Mouse (Mus musculus) adrenal gland, adult 2 months (tissue): ENCODE results near the gene Wfdc6a. TPM values are rescaled to one million over a fixed set of nuclear protein-coding genes. Genes with fewer than 3 reads are reported as not detected.

Experiments
- DNase-seq: peaks from one replicate; pipeline ENCODE4 v3.0.0; 2021
- polyA plus RNA-seq: library from polyadenylated mRNA; depleted of rRNA; stranded (reverse); fragments of >200 nt; gene quantifications from 2 replicates; pipeline ENCODE4 v1.2.3, GENCODE M21; 2012; rRNA removed
- total RNA-seq, 2 experiments: library from RNA; stranded (reverse); gene quantifications; 2 replicates each; pipeline ENCODE4 v1.2.3; 2021

Gene Wfdc6a
- total and polyA plus RNA-seq, 3 experiments: 0.52 to 0.62 TPM; not detected in 1

DNA sequence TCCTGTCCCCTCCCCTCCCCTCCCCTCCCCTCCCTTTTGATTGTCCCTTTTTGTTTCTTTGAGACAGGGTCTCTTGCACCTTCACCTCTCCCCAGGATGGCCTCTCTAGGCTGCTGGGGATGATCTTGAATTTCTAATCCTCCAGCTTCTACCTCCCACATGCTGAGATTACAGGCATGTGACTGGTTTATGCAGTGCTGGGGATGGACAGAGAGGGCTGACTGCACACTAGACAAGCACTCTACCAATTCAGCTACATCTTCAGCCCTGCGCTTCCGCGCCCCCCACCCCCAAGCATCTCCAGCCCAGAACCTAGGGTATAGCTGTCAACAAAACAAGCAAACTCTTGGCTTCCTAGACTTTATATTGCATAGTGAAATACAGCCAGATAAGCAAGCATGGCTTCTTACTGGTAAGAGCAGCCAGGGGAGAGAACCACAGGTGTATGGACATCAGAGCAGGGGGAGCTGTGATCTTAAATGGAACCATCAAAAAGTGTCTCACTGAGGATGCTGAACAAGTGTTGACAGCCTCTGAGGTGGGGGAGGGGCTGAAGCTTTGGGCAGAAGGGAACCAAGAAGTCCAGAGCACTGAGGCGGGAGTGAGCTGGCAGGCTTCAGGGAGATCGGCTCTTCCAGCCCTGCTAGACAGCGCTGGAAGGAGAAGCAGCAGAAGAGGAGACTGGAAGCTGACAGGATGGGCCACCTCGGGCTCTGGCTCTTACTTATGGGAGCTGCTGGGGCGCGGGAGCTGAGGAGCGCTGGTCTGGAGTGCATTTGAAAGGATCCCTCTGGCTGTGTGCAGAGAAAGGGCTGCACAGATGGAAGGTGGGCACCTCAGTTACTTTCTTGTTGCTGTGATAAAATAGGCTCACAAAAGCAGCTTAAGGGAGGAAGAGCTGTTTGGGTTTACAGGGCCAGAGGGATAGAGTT is 35.0 kb downstream of the Wfdc6a start:
- no peak for DNase-seq

DNA sequence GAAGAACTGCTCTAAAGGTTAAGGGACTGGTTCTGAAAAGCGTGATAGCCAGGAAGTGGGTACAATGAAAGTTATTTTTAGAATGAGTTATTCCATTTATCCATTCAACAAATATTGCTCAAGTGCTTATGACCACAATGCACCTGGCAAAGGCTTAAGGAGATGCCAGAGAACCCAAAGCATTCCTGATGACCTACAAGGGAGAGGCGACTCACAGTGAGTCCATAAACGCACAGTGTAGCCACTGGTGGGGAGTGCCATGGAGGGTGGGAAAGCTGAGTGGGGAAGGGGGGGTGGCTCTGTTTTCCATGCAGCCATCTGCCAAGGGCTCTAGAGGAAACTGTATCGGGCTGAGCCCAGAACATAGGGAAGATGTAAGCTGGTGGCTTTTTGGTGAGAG is 35.9 kb downstream of the Wfdc6a start:
- no peak for DNase-seq

DNA sequence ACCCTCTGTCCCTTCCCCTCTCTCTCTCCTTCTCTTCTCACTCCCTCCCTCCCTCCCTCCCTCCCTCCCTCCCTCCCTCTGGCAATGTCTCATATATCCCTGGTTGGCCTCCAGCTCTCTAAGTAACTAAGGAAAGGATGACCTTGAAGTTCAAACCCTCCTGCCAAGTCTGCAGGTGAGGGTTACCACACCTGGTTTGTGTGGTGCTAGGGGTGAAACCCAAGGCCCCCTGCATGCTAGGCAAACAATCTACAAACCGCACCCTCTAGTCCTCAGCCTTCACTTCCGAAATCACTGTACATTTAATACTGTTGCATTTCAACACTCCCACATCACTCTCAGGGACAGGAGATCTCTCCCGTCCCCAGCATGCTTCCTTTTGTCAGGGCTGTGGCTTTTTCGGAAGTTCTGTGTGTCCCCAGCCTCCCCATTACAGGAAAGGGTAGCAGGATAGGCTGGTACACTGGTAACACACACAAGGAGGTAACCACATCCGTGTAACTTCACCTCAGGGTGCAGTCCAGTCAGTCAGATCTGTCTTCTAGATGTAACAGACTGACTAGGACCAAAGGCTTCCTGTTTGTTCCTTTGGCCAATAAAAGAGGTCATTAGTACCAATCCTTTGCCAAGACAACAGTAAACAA is 40.7 kb downstream of the Wfdc6a start:
- no peak for DNase-seq

DNA sequence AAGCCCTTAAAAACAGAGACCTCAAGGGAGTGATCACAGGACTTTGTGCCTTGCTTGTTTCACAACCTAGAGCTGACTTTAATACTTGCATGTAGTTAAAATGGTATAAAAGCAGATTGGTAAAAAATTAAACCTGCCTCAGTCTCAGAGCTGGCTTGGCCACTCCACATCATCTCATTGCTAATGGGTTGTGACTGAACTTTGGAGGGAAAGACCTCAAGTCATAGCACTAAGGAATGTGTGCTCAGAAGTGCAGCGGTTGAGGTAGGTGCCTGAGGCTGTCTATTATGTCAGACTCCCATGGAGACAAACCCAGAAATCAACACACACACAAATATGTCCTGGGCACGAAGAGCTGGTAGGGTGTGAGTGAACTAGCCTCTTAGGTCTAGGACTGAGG is 41.5 kb downstream of the Wfdc6a start:
- DNase-seq: no peak

DNA sequence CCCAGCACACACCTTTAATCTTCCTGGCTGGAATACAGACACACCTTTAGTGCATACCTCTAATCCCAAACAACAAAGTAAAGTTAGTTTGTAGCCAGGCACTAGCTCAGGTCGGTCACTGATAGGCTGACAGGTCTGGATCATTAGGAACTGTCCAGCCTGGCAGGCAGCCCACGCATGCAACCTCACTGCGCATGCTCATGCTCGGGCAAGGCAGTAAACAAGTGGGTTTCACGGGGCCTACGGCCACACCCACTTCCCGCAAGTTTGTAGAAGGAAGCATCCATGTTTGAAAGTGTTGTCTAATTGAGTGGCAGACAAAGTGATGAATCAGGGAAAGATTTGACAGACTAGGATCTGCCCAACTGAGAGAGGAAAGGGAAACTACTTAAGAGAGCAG is 42.6 kb downstream of the Wfdc6a start:
- DNase-seq: no peak

DNA sequence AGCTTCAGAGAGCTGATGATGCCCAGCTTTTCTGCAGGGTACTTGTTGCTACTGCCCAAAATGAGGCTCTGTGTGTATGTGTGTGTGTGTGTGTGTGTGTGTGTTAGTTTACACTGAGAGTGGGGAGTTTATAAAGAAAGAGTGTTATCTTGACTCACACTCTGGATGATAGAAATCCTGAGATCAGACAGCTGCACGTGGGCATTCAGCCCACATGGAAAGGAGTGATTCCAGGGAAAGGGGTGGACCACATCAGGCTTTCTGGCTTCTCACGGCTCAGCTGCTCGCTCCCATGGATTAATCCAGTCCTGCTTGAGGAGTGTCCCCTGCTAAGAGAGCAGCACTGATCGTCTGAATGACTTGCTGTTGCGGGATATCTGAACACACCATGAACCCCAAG is 43.1 kb downstream of the Wfdc6a start:
- DNase-seq: no peak

DNA sequence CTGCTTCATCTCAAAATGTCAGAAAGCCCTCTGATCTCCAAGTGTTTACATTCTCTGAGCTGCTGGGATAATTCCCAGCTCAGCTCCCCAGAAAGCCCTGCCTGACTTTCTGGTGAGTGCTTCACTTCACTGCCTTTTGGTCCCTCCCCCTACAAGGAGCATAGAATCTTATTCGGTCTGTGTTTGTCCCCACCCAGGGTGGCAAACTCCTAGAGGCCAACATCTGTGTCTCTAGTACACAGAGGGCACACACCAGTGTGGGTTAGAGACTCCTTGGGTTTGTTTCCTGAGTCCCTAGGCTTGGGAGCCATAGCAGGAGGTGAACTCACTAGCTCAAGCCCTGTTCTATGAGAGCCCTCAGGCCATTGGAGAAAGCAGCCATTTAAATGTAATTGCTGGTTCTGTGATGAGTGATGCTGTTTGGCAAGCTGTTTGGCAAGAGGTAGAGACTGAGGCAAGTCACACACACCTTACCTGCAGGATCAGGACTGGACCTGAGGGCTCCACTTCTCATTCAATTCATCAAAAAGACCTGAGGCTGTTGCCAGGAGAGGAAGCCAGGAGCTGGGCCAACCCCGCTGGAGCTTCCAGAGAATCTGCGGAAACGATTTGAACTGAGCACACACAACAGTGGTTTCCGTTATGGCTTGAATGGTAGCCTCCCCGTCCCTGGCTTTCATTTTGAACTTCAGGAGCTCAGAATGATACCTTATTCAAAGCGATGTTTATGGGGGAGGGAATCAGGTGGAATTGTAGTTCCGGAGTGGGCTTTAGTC is 44.4 kb downstream of the Wfdc6a start:
- DNase-seq: no peak

DNA sequence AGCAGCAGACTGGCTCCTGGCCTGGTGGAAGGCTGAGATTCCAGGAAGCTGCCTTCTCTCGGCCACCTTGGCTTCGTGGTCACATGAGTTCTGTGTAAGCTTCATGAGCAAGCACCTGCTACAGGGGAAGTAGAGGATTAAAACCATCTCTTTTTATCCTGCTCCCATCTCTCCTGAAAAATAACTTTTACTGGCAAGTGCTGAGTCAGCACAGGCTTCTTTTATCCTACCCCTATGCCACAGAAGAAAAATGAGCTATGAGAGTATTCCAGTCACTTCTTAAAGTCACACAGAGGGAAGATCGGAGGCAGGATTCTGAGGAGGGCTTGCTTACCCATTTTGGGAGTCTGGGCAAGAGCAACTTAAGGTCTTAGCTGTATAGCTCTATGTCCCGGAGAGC is 48.2 kb downstream of the Wfdc6a start:
- DNase-seq: no peak

DNA sequence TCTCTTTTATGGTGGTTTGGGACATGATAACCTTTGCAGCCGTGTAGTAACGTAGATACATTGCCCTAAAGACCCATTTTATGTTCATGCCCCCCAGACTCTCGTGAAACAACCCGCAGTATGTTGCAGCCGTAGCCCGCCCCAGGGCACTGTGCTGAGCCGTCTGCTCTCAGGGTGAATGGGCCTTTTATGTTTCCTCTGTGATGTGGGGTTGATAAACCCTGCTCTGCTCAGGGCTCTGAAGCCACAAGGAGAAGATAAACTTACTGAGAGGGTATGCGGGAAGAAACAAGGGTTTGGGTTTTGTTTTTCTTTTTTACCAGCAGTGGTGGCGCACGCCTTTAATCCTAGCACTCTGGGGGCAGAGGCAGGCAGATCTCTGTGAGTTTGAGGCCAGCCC is 50.9 kb downstream of the Wfdc6a start:
- no peak for DNase-seq

DNA sequence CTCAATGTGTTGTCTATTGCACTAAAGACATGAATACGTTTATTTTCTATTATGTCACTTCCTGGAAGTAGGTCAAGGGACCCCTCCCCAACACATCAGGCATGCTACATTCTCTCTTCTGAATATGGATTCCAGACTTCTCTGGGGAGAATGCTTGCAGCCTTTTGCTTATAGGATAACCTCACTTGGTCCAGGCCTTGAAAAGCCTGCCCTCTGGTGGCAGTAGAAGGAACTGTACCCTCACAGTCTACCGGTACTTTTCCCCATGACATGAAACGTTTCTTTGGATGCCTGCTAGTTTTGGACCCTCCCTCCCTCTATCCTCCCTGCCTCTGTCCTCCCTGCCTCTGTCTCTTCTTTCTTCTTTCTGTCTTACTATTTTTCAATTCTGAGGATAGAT is 54.1 kb downstream of the Wfdc6a start:
- DNase-seq: peak; percentile 57

Other genes with a start within 250 kb of the Wfdc6a start
Only the 30 nearest of the 32 such genes appear.
- gene Slpi, start 196.4 kb downstream of the Wfdc6a start, total RNA-seq: 10 to 100 TPM; 19.3 to 36.0 TPM
- gene Slpi, start 196.4 kb downstream of the Wfdc6a start, polyA plus RNA-seq: 5.7 and 8.5 TPM in 2 replicates
- not detected for gene Rbpjl, start 182.3 kb downstream of the Wfdc6a start, total RNA-seq
- not detected in 2 replicates for gene Rbpjl, start 182.3 kb downstream of the Wfdc6a start, polyA plus RNA-seq
- 1 to 10 TPM in 1 of 2 experiments, under 1 TPM in 1; 0.17 to 1.8 TPM for gene Matn4, start 180.3 kb downstream of the Wfdc6a start, total RNA-seq
- 1.0 TPM in 2 replicates for gene Matn4, start 180.3 kb downstream of the Wfdc6a start, polyA plus RNA-seq
- 100 to 1,000 TPM; 123 to 151 TPM for gene Sdc4, start 141.6 kb downstream of the Wfdc6a start, total RNA-seq
- gene Sdc4, start 141.6 kb downstream of the Wfdc6a start, polyA plus RNA-seq: 23.3 and 23.5 TPM in 2 replicates
- gene Sys1, start 128.5 kb downstream of the Wfdc6a start, total RNA-seq: 10 to 100 TPM; 24.5 to 34.0 TPM
- 299 and 335 TPM in 2 replicates for gene Sys1, start 128.5 kb downstream of the Wfdc6a start, polyA plus RNA-seq
- 1 to 10 TPM; 3.9 to 9.6 TPM for gene Gm20458, start 124.5 kb downstream of the Wfdc6a start, total RNA-seq
- 9.6 and 18.9 TPM in 2 replicates for gene Gm20458, start 124.5 kb downstream of the Wfdc6a start, polyA plus RNA-seq
- not detected for gene Trp53tg5, start 111.7 kb downstream of the Wfdc6a start, total RNA-seq
- gene Trp53tg5, start 111.7 kb downstream of the Wfdc6a start, polyA plus RNA-seq: not detected in 2 replicates
- 1 to 10 TPM; 5.5 to 7.0 TPM for gene Dbndd2, start 99.3 kb downstream of the Wfdc6a start, total RNA-seq
- 20.8 and 30.7 TPM in 2 replicates for gene Dbndd2, start 99.3 kb downstream of the Wfdc6a start, polyA plus RNA-seq
- gene Pigt, start 87.9 kb downstream of the Wfdc6a start, total RNA-seq: 10 to 100 TPM; 72.7 to 98.8 TPM
- 216 and 218 TPM in 2 replicates for gene Pigt, start 87.9 kb downstream of the Wfdc6a start, polyA plus RNA-seq
- not detected for gene Wfdc2, start 23.0 kb downstream of the Wfdc6a start, total RNA-seq
- 0.51 and 0.73 TPM in 2 replicates for gene Wfdc2, start 23.0 kb downstream of the Wfdc6a start, polyA plus RNA-seq
- gene Spint3, start 12.0 kb downstream of the Wfdc6a start, total RNA-seq: not detected
- gene Spint3, start 12.0 kb downstream of the Wfdc6a start, polyA plus RNA-seq: not detected in 2 replicates
- gene Eppin, start 8.1 kb upstream of the Wfdc6a start, total RNA-seq: not detected
- gene Eppin, start 8.1 kb upstream of the Wfdc6a start, polyA plus RNA-seq: 0.29 TPM in 1 of 2 replicates, not detected in the other
- not detected for gene Wfdc6b, start 28.1 kb upstream of the Wfdc6a start, total RNA-seq
- not detected in 2 replicates for gene Wfdc6b, start 28.1 kb upstream of the Wfdc6a start, polyA plus RNA-seq
- not detected for gene Wfdc8, start 28.2 kb upstream of the Wfdc6a start, total RNA-seq
- gene Wfdc8, start 28.2 kb upstream of the Wfdc6a start, polyA plus RNA-seq: 0.07 and 1.8 TPM in 2 replicates
- gene Wfdc16, start 53.3 kb upstream of the Wfdc6a start, total RNA-seq: not detected
- gene Wfdc16, start 53.3 kb upstream of the Wfdc6a start, polyA plus RNA-seq: not detected in 2 replicates
- gene Wfdc10, start 70.6 kb upstream of the Wfdc6a start, total RNA-seq: not detected
- not detected in 2 replicates for gene Wfdc10, start 70.6 kb upstream of the Wfdc6a start, polyA plus RNA-seq
- gene Wfdc9, start 71.1 kb upstream of the Wfdc6a start, total RNA-seq: not detected
- gene Wfdc9, start 71.1 kb upstream of the Wfdc6a start, polyA plus RNA-seq: not detected in 2 replicates
- gene Wfdc11, start 88.6 kb upstream of the Wfdc6a start, total RNA-seq: not detected
- gene Wfdc11, start 88.6 kb upstream of the Wfdc6a start, polyA plus RNA-seq: not detected in 2 replicates
- gene Wfdc13, start 99.7 kb upstream of the Wfdc6a start, total RNA-seq: not detected
- 0.13 TPM in 1 of 2 replicates, not detected in the other for gene Wfdc13, start 99.7 kb upstream of the Wfdc6a start, polyA plus RNA-seq
- gene Spint4, start 113.1 kb upstream of the Wfdc6a start, total RNA-seq: not detected
- gene Spint4, start 113.1 kb upstream of the Wfdc6a start, polyA plus RNA-seq: not detected in 2 replicates
- not detected for gene Spint5, start 129.9 kb upstream of the Wfdc6a start, total RNA-seq
- gene Spint5, start 129.9 kb upstream of the Wfdc6a start, polyA plus RNA-seq: not detected in 2 replicates
- under 1 TPM; 0.24 to 0.32 TPM for gene Wfdc3, start 160.5 kb upstream of the Wfdc6a start, total RNA-seq
- 0.17 and 0.27 TPM in 2 replicates for gene Wfdc3, start 160.5 kb upstream of the Wfdc6a start, polyA plus RNA-seq
- gene Dnttip1, start 160.5 kb upstream of the Wfdc6a start, total RNA-seq: 10 to 100 TPM; 34.9 to 41.8 TPM
- gene Dnttip1, start 160.5 kb upstream of the Wfdc6a start, polyA plus RNA-seq: 29.7 and 44.4 TPM in 2 replicates
- gene Ube2c, start 184.5 kb upstream of the Wfdc6a start, total RNA-seq: 1 to 10 TPM; 2.5 to 5.2 TPM
- gene Ube2c, start 184.5 kb upstream of the Wfdc6a start, polyA plus RNA-seq: 7.1 and 9.1 TPM in 2 replicates
- not detected for gene Tnnc2, start 194.5 kb upstream of the Wfdc6a start, total RNA-seq
- not detected in 2 replicates for gene Tnnc2, start 194.5 kb upstream of the Wfdc6a start, polyA plus RNA-seq
- gene Snx21, start 200.4 kb upstream of the Wfdc6a start, total RNA-seq: 10 to 100 TPM; 26.5 to 43.1 TPM
- 109 and 111 TPM in 2 replicates for gene Snx21, start 200.4 kb upstream of the Wfdc6a start, polyA plus RNA-seq
- 10 to 100 TPM; 28.3 to 30.4 TPM for gene Acot8, start 219.4 kb upstream of the Wfdc6a start, total RNA-seq
- gene Acot8, start 219.4 kb upstream of the Wfdc6a start, polyA plus RNA-seq: 59.2 and 64.4 TPM in 2 replicates
- gene Zswim3, start 219.7 kb upstream of the Wfdc6a start, total RNA-seq: 1 to 10 TPM; 3.5 to 5.7 TPM
- 2.3 and 2.5 TPM in 2 replicates for gene Zswim3, start 219.7 kb upstream of the Wfdc6a start, polyA plus RNA-seq
- gene Zswim1, start 237.2 kb upstream of the Wfdc6a start, total RNA-seq: 10 to 100 TPM; 11.0 to 11.7 TPM
- gene Zswim1, start 237.2 kb upstream of the Wfdc6a start, polyA plus RNA-seq: 19.7 and 21.8 TPM in 2 replicates
- not detected for gene Spata25, start 243.1 kb upstream of the Wfdc6a start, total RNA-seq
- gene Spata25, start 243.1 kb upstream of the Wfdc6a start, polyA plus RNA-seq: not detected in 2 replicates